Mouse (Mus musculus) inflammation-experienced regulatory T-cells (primary cell): ENCODE results near the gene Col4a3. TPM values are rescaled to one million over a fixed set of nuclear protein-coding genes. Genes with fewer than 3 reads are reported as not detected.

ENCODE experiments used
- polyA plus RNA-seq, 2 experiments: library from polyadenylated mRNA; unstranded; fragments of 100-300 nt; shearing (Covaris generic); gene quantifications; one replicate each; pipeline ENCODE4 v1.2.1; 2017

Col4a3 gene
- under 1 TPM; 0.10 to 0.29 TPM for polyA plus RNA-seq

DNA sequence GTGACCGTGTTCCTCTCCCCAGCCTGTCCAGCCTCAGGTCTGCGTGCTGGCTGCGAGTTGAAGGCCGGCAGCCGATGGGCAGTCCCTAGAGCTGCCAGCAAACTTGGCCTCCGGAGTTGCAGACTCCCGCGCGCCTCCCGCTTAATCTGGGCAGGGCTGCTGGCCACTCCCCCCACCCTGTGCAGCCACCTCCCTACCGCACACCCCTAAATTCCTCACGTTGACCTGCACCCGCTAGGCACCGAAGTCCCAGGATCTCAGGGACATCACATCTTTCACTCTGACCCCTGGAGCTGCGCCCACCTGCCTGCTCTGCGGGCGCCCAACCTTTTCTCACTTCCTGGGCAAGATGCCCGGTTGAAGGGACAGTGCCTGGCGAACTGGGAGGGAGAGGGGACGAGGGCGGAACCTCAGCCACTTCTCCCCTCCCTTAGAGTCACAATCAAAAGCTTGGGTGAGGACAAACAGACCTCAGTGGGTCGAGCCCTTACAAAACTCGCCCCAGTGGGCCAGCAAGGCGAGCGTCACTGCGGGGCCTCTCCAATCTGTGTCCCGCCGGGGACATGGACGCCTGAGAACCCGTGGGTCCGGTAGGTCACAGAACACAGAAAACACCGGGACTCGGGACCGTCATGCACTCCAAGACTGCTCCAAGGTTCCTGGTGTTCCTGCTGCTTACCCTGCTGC, at the start of gene Col4a3, which contains the start of gene Col4a4:
Col4a3 (plus strand) TSS at position 209 of the 687 bp plus-strand sequence.
Col4a4 (minus strand) TSS at position 137 of the 687 bp plus-strand sequence.

DNA sequence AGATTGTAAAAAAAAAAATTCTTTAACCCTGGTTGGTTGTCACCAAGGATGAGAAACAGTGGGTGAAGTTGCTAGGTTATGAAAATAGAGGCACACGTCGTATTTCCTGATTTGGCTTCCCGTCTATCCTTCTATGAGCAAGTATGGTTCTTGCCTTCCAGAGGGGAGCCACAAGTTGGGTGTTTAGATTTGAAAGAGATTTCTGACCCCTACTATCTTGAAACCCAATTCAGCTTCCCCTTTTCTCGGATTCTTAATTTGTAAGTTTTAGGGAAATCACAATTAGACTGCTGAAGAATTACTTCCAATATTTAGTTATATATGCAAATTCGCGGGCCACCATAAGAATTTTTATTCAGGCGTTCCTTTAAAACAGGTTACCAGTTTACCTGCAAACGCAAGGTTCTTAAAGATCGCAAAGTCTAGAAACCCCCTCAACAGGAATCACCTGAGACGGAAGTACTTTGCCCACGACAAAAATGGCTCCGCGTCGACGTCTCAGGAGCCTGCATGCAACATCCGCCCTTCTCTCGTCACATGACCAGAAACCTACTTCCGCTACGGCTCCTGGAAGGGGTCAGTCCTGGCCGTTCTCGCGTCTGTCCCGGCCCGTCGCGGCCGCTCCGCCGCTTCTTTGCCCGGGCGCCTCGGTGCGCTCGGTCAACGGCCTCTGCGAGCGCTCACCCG, 137.8 kb downstream of the Col4a3 start, which contains the start of gene Mff:
Mff (plus strand) TSS at position 552 of the 687 bp plus-strand sequence.

DNA sequence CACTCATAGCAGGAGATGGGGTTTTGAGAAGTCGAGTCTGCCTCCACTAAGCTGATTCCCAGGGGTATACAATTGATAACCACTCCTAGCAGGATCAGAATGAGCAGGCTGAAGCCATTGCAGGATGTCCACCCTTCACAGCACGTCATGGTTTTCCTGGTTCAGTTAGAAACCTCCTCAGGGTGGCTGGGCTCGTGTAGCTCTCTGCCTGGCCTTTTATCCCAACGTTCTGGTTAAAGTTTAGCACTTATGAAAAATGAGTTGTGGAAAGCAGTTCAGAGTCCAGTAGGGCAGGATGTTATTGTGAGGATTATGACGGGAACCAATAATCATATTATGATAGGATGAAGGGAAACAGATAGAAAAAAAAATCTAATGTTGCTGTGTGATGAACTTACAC, 181.5 kb downstream of the Col4a3 start, which contains the start of gene Tm4sf20:
Tm4sf20 (minus strand) TSS at position 193 of the 400 bp plus-strand sequence.

DNA sequence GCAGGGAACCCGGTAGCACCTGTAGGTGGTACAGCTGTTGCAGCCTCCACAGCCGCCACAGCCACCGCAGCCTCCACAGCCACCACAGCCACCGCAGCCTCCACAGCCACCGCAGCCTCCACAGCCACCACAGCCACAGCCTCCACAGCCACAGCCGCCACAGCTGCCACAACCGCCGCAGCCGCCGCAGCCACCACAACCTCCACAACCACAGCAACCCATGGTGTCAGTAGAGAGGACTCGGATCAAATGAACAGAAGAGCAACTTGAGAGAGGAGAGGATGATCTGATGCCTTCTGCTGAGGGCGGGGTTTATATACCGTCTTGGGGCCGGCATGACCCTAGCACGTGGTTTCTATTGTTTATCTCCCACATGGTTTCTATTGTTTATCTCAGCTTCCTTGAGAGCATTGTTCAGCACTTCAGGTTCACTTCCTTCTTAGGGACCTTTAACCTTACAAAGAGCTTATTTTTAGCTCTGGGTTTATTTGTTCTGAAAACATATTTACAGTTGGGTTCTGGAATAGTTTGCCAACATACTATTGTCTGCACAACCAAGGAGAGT, 184.4 kb downstream of the Col4a3 start, which contains the start of gene Gm47791:
Gm47791 (minus strand) TSS at position 222 of the 565 bp plus-strand sequence.

Other genes starting within 250 kb of the Col4a3 start
- gene Col4a4, start 72 bp upstream of the Col4a3 start, polyA plus RNA-seq = under 1 TPM; 0.01 to 0.56 TPM
- gene Mff, start 138.0 kb downstream of the Col4a3 start, polyA plus RNA-seq = 100 to 1,000 TPM; 182 to 184 TPM
- gene Tm4sf20, start 181.5 kb downstream of the Col4a3 start, polyA plus RNA-seq = under 1 TPM in 1 of 2 experiments, not detected in 1; 0.20 TPM
- gene Gm47791, start 184.3 kb downstream of the Col4a3 start, polyA plus RNA-seq = not detected